In the genomic region with DNA sequence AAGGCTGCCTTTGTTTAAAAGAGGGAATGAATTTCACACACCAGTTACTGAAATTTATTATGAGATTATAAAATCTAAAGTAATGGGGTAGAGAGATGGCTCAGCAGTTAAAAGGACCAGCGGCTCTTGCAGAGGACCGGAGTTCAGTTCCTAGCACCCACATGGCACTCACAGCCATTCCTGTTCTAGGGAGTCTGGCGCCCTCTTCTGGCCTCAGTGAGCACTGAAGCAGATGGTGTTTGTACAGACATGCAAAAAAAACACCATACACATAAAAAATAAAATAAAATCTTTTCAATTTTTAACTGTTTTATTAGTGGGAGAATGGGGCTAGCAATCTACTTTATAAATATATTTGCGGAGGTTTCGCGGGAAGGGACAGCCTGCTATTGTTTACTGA, we compare ENCODE assay signal across 26 mouse cellular contexts.
DNase-seq lines count a peak whose midpoint lies in the region; ATAC-seq and TF ChIP-seq lines count a peak whose summit lies in the region.
"Had no signal": no experiment of that assay in that cellular context is flagged by ENCODE, and none has a peak within 500 bp of the region (broad histone marks: within the 10 kb centered on the region; RNA-seq: fewer than 3 reads in every experiment).

No protein-coding gene starts in this region.

- intact Hi-C loops in gastrocnemius, adult 2 months (cut with DNase I) = no loop called here
- intact Hi-C loops in gastrocnemius, postnatal 36 days (cut with DNase I) = no loop called here

- 89% methylated on average over 6 of the region's 6 CpGs for WGBS in spleen, adult 2 months

- no peak overlapping the region for H3K4me3 ChIP-seq in gastrocnemius, adult 2 months
- no peak overlapping the region for H3K4me3 ChIP-seq in spleen, adult 2 months (ENCODE audit: extremely low read depth, insufficient read depth, insufficient read length)
- H3K4me3 ChIP-seq: embryonic facial prominence, embryonic 12.5 days; heart, embryonic 10.5 days; hindbrain, embryonic 10.5 days; limb, embryonic 15.5 days; liver, embryonic 15.5 days; midbrain, embryonic 10.5 days; myocyte; neural tube, embryonic 13.5 days had no signal

- no peaks in the 10 kb centered on the region for H3K27me3 ChIP-seq in spleen, adult 2 months (ENCODE audit: control insufficient read depth, insufficient read depth, low read length)
- H3K27me3 ChIP-seq: embryonic facial prominence, embryonic 12.5 days; limb, embryonic 15.5 days; liver, embryonic 15.5 days; neural tube, embryonic 13.5 days had no signal

- H3K4me1 ChIP-seq in spleen, adult 2 months (ENCODE audit: control insufficient read depth, insufficient read depth, insufficient read length) = no peaks in the 10 kb centered on the region
- H3K4me1 ChIP-seq: embryonic facial prominence, embryonic 12.5 days; heart, embryonic 10.5 days; hindbrain, embryonic 10.5 days; limb, embryonic 15.5 days; liver, embryonic 15.5 days; midbrain, embryonic 10.5 days; neural tube, embryonic 13.5 days had no signal

- TF ChIP-seq POLR2A in spleen, adult 2 months (IDR thresholded peaks at IDR 0.05; ENCODE audit: low read depth, low read length) = no peak

- H3K36me3 ChIP-seq in spleen, adult 2 months (ENCODE audit: control insufficient read depth, insufficient read depth, low read length) = no peaks in the 10 kb centered on the region
- H3K36me3 ChIP-seq: embryonic facial prominence, embryonic 12.5 days; heart, embryonic 10.5 days; hindbrain, embryonic 10.5 days; limb, embryonic 15.5 days; liver, embryonic 15.5 days; midbrain, embryonic 10.5 days; neural tube, embryonic 13.5 days had no signal

- TF ChIP-seq CTCF in gastrocnemius, adult 2 months (IDR thresholded peaks at IDR 0.05) = peak; percentile 15; the same call in 1 of the 2 replicates
- 0 out of 2 replicates have a peak, but pooled peaks have one; percentile 3 for TF ChIP-seq CTCF in spleen, adult 2 months (IDR thresholded peaks at IDR 0.05; ENCODE audit: extremely low read depth, insufficient read depth, insufficient read length, insufficient replicate concordance)

- no peak for DNase-seq in gastrocnemius, adult 2 months
- no peak for DNase-seq in gastrocnemius, postnatal 36 days
- no peak for DNase-seq in spleen, adult 2 months (ENCODE audit: low read depth in 1 of 2, low spot score in 2 of 2)
- no peak for DNase-seq in spleen, adult 12 weeks (ENCODE audit: low spot score)
- peak; percentile 55 for DNase-seq in R1 (ENCODE audit: low read depth, low spot score)
- no peak for DNase-seq in ovary, postnatal 14 days (ENCODE audit: low spot score)
- DNase-seq: adrenal gland, postnatal 36 days; cerebellum, adult 18-20 months; cerebellum, postnatal 25 days; forebrain, postnatal 0 days; kidney, adult 2 months; left cerebral cortex, postnatal 4 days; thymus, postnatal 25 days had no signal

- no peak for ATAC-seq in megakaryocyte-erythroid progenitor cell, adult 5-6 weeks (replicated peaks; ENCODE audit: low FRiP score, low TSS enrichment, poor library complexity, severe bottlenecking)
- ATAC-seq: forebrain, postnatal 0 days; lung, postnatal 0 days; midbrain, embryonic 16.5 days had no signal

- H3K27ac ChIP-seq in gastrocnemius, adult 2 months = no peak overlapping the region
- H3K27ac ChIP-seq in spleen, adult 2 months (ENCODE audit: insufficient read depth, low read length) = no peak overlapping the region
- H3K27ac ChIP-seq: embryonic facial prominence, embryonic 12.5 days; heart, embryonic 10.5 days; hindbrain, embryonic 10.5 days; kidney, postnatal 0 days; limb, embryonic 15.5 days; liver, embryonic 15.5 days; macrophage; midbrain, embryonic 10.5 days; neural tube, embryonic 13.5 days had no signal
